In genomic region chr12:27496826-27497557, GRCm38 (mm10) we compare ENCODE assay signal across 19 mouse cellular contexts.
A peak's percentile ranks its signal among the peaks of the same experiment; 100 is the strongest.
DNase-seq lines count a peak whose midpoint lies in the region; ATAC-seq lines count a peak whose summit lies in the region.
"Had no signal": no experiment of that assay in that cellular context is flagged by ENCODE, and none has a peak within 500 bp of the region (broad histone marks: within the 10 kb centered on the region; RNA-seq: fewer than 3 reads in every experiment).

No protein-coding gene starts in this region.

- no peak overlapping the region for H3K4me3 ChIP-seq in forebrain, embryonic 13.5 days
- H3K4me3 ChIP-seq in forebrain, embryonic 14.5 days (ENCODE audit: low read depth, low read length) = no peak overlapping the region
- no peak overlapping the region for H3K4me3 ChIP-seq in neural tube, embryonic 13.5 days
- H3K4me3 ChIP-seq in midbrain, embryonic 13.5 days (replicated peaks) = no peak overlapping the region
- H3K4me3 ChIP-seq: kidney, embryonic 15.5 days had no signal

- 19% methylated on average over 6 of the region's 6 CpGs for WGBS in forebrain, embryonic 13.5 days
- WGBS in forebrain, embryonic 14.5 days = 19% methylated on average over 6 of the region's 6 CpGs
- 57% methylated on average over 6 of the region's 6 CpGs for WGBS in neural tube, embryonic 13.5 days
- WGBS in midbrain, embryonic 13.5 days = 6% methylated on average over 6 of the region's 6 CpGs

- ATAC-seq in forebrain, embryonic 13.5 days = no peak
- ATAC-seq in forebrain, embryonic 14.5 days = no peak
- no peak for ATAC-seq in neural tube, embryonic 13.5 days (ENCODE audit: low read depth)
- ATAC-seq in midbrain, embryonic 13.5 days = peak; percentile 64

- peak overlapping the region; percentile 31 for H3K27ac ChIP-seq in forebrain, embryonic 13.5 days
- no peak overlapping the region for H3K27ac ChIP-seq in forebrain, embryonic 14.5 days (ENCODE audit: low read depth, low read length)
- H3K27ac ChIP-seq in neural tube, embryonic 13.5 days (replicated peaks) = 0 out of 2 replicates have a peak overlapping the region, but pooled peaks have one; percentile 28
- peak overlapping the region; percentile 82 for H3K27ac ChIP-seq in midbrain, embryonic 13.5 days
- H3K27ac ChIP-seq: kidney, embryonic 15.5 days had no signal

- DNase-seq in forebrain, embryonic 14.5 days (ENCODE audit: low spot score) = no peak
- no peak for DNase-seq in neural tube, embryonic 10.5 days (ENCODE audit: extremely low spot score, low spot score)
- DNase-seq in yolk sac, embryonic 10.5 days (ENCODE audit: low spot score) = no peak
- no peak for DNase-seq in T-cell, adult 2 months (ENCODE audit: low spot score)
- DNase-seq in thymus, postnatal 4 days = no peak
- DNase-seq: cerebellum, adult 2 months; heart, adult 18-20 months; heart, postnatal 36 days; lung, adult 18-20 months; lung, postnatal 14 days; retina, postnatal 1 day; right cerebral cortex, postnatal 4 days; thymus, postnatal 25 days had no signal

- H3K4me2 ChIP-seq in forebrain, embryonic 13.5 days = no peak overlapping the region
- no peak overlapping the region for H3K4me2 ChIP-seq in forebrain, embryonic 14.5 days (ENCODE audit: low read length)
- no peak overlapping the region for H3K4me2 ChIP-seq in neural tube, embryonic 13.5 days
- H3K4me2 ChIP-seq in midbrain, embryonic 13.5 days (replicated peaks) = 0 out of 2 replicates have a peak overlapping the region, but pooled peaks have one; percentile 11
- H3K4me2 ChIP-seq: kidney, embryonic 15.5 days; liver, embryonic 11.5 days had no signal

- H3K36me3 ChIP-seq in forebrain, embryonic 13.5 days (ENCODE audit: poor library complexity, severe bottlenecking) = no peaks in the 10 kb centered on the region
- H3K36me3 ChIP-seq in forebrain, embryonic 14.5 days (ENCODE audit: control insufficient read depth, insufficient read depth, low read length) = no peaks in the 10 kb centered on the region
- no peaks in the 10 kb centered on the region for H3K36me3 ChIP-seq in neural tube, embryonic 13.5 days
- no peaks in the 10 kb centered on the region for H3K36me3 ChIP-seq in midbrain, embryonic 13.5 days
- H3K36me3 ChIP-seq: G1E; kidney, embryonic 15.5 days had no signal

- no peak overlapping the region for H3K9ac ChIP-seq in forebrain, embryonic 13.5 days
- H3K9ac ChIP-seq in forebrain, embryonic 14.5 days (ENCODE audit: low read length) = no peak overlapping the region
- no peak overlapping the region for H3K9ac ChIP-seq in neural tube, embryonic 13.5 days
- H3K9ac ChIP-seq in midbrain, embryonic 13.5 days (replicated peaks) = no peak overlapping the region
- H3K9ac ChIP-seq: kidney, embryonic 15.5 days had no signal

- H3K9me3 ChIP-seq in forebrain, embryonic 13.5 days (replicated peaks) = no peaks in the 10 kb centered on the region
- H3K9me3 ChIP-seq in forebrain, embryonic 14.5 days (replicated peaks; ENCODE audit: control insufficient read depth, low read length) = no peaks in the 10 kb centered on the region
- no peaks in the 10 kb centered on the region for H3K9me3 ChIP-seq in neural tube, embryonic 13.5 days
- no peaks in the 10 kb centered on the region for H3K9me3 ChIP-seq in midbrain, embryonic 13.5 days
- H3K9me3 ChIP-seq: kidney, embryonic 15.5 days had no signal

- no peaks in the 10 kb centered on the region for H3K27me3 ChIP-seq in forebrain, embryonic 13.5 days
- no peaks in the 10 kb centered on the region for H3K27me3 ChIP-seq in forebrain, embryonic 14.5 days (replicated peaks; ENCODE audit: control insufficient read depth, insufficient read depth, low read length)
- no peaks in the 10 kb centered on the region for H3K27me3 ChIP-seq in neural tube, embryonic 13.5 days
- no peaks in the 10 kb centered on the region for H3K27me3 ChIP-seq in midbrain, embryonic 13.5 days
- H3K27me3 ChIP-seq: kidney, embryonic 15.5 days had no signal

- H3K4me1 ChIP-seq in forebrain, embryonic 13.5 days = peaks cover 23% of the 10 kb centered on the region
- peaks cover 8% of the 10 kb centered on the region for H3K4me1 ChIP-seq in forebrain, embryonic 14.5 days (ENCODE audit: control insufficient read depth, insufficient read depth, low read length)
- peaks cover 21% of the 10 kb centered on the region for H3K4me1 ChIP-seq in neural tube, embryonic 13.5 days (replicated peaks)
- H3K4me1 ChIP-seq in midbrain, embryonic 13.5 days (replicated peaks) = peaks cover 60% of the 10 kb centered on the region
